Mouse (Mus musculus) gonadal fat pad, adult 2 months (tissue): ENCODE measurements at regions not wholly inside any gene's neighbourhood (a gene's known extent, or its start where the extent isn't known, plus 50 kb on each side); places are given as distances from the start of the nearest gene placed in this dataset.
A peak's percentile ranks its signal among the peaks of the same experiment; 100 is the strongest.

Experiments used
- DNase-seq: peaks from one replicate; pipeline ENCODE4 v3.0.0-alpha.2; 2012; ENCODE audit warnings: low read depth

GRCm38 (mm10) chr3:129038877-129039276 is 160.8 kb upstream of the Pitx2 start:
- DNase-seq: no peak

DNA sequence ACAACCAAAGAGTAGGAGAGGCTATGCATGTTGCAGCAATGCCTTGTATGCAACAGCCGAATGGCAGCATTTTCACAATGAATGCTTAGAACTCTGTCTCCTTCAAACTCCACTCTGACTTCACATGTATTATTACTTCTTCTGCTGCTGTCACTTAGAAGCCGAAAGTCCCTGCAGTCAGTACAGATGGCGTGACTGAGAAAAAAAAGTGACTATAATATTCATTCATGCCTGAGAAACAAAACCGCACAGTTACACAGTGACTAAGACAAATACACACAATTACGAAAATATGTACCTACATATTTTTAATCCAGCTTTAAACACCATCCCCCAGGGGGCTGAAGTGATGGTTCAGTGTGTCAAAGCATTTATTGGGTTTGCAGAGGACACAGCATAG is 154.8 kb upstream of the Pitx2 start:
- no peak for DNase-seq

DNA sequence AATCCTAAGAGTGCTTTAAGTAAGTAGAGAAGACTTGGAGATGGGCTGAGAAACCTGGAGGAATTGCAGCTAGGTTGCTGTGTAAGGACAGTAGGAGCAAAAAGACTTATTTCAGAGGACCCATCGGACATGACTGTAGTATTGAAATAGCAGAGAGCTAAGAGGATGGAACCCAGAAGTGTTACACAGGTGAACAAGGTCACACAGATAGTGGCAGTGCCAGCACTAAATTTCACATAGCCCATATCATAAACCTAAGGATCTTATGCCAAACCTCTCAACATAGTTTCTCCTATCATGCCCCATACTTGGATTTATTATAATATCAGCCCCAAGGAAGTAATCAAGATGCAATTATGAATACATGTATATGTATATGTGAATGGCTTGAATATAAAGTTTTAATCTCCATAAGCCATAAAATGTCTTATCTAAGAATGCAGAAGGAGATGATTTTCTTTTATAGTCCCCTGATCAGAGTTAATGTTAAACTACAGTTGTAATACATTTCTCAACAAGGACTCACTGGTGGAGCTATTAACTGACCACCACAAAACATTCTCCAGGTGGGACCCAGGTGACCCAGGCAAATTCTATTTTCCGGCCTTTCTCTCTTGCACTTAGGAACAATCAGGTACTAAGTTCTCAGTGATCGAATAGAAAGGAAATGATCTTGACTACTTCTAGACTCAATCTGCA is 149.6 kb upstream of the Pitx2 start:
- DNase-seq: no peak

DNA sequence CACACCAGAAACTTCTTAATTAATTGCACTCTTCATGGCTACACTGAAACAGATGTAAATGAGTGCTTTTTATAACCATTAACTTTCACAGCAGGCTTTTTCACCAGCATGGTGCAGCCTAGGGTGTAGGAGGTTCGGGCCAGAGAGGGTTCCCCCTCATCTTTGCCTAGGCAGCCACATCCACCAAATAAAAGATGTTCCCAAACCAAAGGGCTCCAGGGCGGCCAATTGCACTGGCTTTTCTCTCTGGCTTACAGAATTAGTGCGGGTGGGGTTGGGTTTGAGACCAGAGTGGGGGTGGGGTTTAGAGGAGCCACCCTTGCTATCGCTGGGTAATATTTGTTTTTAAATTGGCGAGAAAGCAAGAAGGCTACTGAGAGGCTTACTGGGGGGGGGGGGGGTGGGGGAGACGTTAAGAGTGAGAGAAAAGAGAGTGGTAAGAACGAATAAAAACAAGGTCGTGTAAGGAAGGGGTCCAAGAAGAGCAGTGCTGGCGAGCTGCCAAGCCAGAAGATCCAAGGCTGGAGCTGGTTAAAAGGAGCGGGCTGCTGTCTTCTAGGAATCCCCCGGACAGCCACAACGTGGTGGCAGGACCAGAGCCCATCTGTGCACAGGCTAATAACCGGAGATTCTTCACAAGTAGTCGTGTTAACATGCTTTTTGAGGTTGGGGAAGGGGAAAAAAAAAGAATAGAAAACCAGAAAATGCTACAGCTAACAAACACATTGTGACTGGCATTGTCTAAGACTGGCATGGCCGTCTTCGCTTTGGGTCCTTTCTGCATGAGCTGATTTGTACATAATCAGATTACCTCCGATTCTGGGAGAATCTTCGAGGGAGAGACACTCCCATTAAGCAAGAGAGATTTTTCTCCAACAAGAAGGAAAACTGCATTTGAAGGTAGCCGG is 134.0 kb upstream of the Pitx2 start:
- no peak for DNase-seq

- peak; percentile 83 for DNase-seq
These were observed 130.0 kb upstream of the Pitx2 start for GRCm38 (mm10) chr3:129069676-129070075.

GRCm38 (mm10) chr3:129070521-129070933 is 129.2 kb upstream of the Pitx2 start:
- DNase-seq: no peak

DNA sequence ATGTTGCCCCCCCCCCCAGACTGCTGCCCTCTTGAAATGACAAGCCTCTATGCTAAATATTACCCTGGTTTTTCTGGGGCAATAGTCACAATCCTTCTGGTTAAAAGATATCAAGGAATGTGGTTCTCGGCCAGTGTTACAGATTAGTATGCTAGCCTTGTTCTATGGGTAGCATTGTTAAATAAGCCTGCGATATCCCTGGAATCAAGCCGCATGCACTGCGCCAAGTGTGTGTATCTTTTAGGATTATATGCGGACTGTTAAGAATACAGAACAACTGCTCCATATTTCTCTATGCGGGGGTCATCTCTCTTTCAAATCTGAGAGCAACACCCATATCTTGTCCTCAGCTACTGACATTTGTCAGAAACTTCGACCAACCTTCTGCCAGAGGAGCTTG is 128.7 kb upstream of the Pitx2 start:
- no peak for DNase-seq

- no peak for DNase-seq
These were observed 123.3 kb upstream of the Pitx2 start for GRCm38 (mm10) chr3:129076396-129076795.

DNA sequence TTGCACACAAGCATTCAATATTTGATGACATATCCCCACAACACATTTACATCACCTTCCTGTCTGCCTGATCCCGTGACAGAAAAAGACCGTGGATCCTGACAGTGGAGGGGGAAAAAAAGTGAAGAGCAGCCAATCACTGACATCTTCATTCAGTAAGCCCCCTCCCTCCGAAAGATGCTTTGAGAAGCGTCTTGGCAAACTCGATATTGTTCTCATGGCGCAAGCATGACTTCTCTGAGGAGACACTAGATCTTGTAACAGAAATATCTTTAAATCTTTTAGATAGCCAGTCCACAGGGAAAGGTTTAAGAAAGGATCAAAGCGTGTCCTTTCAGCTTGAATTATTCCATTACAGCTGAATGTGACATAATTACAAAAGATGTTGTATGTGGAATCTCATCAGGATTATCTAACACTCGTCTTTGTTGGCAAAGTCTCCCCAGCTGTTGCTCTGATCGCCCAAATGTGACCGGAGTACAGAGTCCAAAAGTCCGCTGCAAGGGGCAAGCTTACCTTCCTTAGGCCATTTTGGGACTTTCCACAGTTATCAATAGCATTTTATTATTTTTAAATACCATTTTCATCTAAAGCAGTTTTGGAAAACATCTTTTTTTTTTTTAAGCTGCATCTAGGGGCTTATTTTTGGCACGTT is 95.8 kb upstream of the Pitx2 start:
- no peak for DNase-seq

DNA sequence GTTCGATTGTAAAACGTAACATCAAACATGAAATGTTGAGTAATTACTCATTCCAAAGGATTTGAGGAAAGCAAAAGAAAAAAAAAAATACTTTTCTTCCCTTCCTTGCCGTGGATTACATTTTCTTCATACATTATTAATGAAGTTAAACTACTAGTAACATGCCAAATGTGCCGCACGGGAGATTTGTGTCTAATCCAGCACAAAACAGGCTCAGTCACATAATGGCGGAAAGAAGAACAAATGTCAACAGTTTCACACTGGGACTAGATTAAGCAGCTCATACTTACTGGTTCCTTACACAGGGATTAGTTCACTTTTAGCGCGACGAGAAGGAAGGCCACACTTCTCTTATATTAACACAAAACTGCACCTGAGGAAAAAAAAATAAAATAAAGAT is 94.9 kb upstream of the Pitx2 start:
- DNase-seq: no peak

DNA sequence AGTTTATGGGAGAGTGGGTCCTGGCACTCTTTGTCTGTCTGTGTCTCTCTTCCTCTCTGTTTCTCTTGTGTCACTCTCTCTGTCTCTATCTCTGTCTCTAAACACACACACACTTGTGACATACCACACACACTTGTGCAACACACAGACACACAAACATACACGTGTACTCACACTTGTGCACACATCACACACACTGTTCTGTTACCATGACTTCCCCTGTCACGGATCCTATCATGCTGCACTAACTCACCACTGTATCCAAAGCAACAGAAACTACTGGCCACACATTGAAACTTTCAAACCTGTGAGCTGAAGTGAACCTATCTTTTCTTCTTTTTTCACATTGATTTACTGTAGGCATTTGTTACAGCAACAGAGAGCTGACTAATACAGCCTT is 93.5 kb upstream of the Pitx2 start:
- no peak for DNase-seq

DNA sequence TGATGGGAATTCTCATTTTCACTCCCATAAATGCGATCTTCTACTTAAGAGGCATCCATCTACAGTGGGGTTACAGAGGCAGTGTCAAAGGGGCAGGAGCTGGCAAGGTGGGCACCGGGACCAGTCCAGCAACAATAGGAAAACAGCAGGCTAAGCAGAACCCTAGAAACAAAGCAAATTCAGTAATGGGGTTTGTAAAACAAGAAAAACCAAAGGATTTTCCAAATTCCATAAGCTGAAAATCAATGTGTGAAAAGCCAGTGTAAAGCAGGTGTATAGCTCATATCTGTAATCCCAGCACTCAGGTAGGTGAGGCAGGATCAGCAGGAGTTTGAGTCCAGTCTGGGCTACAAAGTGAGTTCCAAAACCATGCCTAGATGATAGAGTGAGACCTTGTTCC is 69.2 kb upstream of the Pitx2 start:
- DNase-seq: no peak

- no peak for DNase-seq
These were observed 68.5 kb upstream of the Pitx2 start for GRCm38 (mm10) chr3:129131140-129131539.

DNA sequence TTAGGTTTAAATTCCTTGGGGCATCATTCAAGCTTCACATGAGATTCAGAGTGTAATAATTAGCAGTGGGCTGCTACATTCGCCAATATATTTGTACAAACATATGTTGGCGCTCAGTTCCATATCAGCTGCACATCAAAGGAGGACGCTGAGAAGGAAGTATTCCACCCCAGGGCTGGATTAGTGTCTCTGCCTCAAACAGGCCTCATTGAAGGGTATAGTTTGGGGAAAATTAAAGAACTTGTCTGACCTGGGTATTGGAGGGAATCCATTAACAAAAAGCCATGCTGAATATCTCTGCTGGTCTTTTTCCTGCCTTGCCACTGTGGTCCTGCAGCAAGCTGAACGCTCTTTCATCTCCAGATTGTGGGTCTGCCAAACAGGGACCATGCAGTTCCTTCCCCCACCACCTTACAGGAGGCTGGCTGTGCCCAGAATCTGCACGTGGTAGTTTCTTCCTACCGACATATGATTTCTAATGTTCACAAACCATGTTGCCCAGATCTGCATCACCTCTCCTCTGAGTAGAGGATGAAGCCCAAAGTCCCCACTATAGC is 67.7 kb upstream of the Pitx2 start:
- DNase-seq: no peak
